Mouse (Mus musculus) kidney, postnatal 4 days (tissue): ENCODE measurements around the gene Olfr1325.
"Not testable (repeated sequence)": the region's sequence is repeated elsewhere in the genome, so short reads cannot be mapped to it uniquely, and the experiment has no call there.

Source experiments
- DNase-seq, 2 experiments: peaks; one replicate each; pipeline ENCODE4 v3.0.0; 2021; ENCODE audit warnings: mixed read lengths in 2 of 2

Olfr1325 gene

GRCm38 (mm10) chrX:74592379-74592778 is at the start of gene Olfr1325:
Olfr1325 (plus strand) TSS chrX:74592679.
- no peak for DNase-seq

GRCm38 (mm10) chrX:74574788-74575187 is 17.7 kb upstream of the Olfr1325 start, which contains the start of gene Olfr1326-ps1:
Olfr1326-ps1 (minus strand) TSS chrX:74574888.
- no peak for DNase-seq

GRCm38 (mm10) chrX:74645466-74646323 is 53.2 kb downstream of the Olfr1325 start, which contains the start of gene Gm5640:
Gm5640 (minus strand) TSS chrX:74645635.
- not testable (repeated sequence) for DNase-seq

- DNase-seq, result not testable (repeated sequence)
Measured at GRCm38 (mm10) chrX:74646393-74646792, 53.9 kb downstream of the Olfr1325 start.
